Mouse (Mus musculus) thymus, adult 2 months (tissue): ENCODE data around the gene Plekhm1.

Source experiments
- CTCF ChIP-seq: fragments of 200-500 bp; IDR thresholded peaks from 2 replicates; pipeline ENCODE4 v1.5.1; 2012; ENCODE audit warnings: mild to moderate bottlenecking, control low read depth, low read length, moderate library complexity, borderline replicate concordance; ENCODE audit not compliant: control insufficient read depth, poor library complexity, insufficient read depth; ENCODE audit errors: extremely low read depth
- POLR2A ChIP-seq: fragments of 200-500 bp; IDR thresholded peaks from 2 replicates; pipeline ENCODE4 v1.6.1; 2012; ENCODE audit warnings: mild to moderate bottlenecking, low read length, control low read depth, moderate library complexity; ENCODE audit not compliant: control insufficient read depth, poor library complexity, insufficient read depth; ENCODE audit errors: extremely low read depth

- TF ChIP-seq CTCF (no peak), POLR2A (no peak)
These were observed 12.5 kb downstream of the Plekhm1 start for GRCm38 (mm10) chr11:103399986-103400385.
